Mouse (Mus musculus): ENCODE results near the gene Fus.
"Not testable (repeated sequence)": the region's sequence is repeated elsewhere in the genome, so short reads cannot be mapped to it uniquely, and the experiment has no call there.

Fus gene

DNA sequence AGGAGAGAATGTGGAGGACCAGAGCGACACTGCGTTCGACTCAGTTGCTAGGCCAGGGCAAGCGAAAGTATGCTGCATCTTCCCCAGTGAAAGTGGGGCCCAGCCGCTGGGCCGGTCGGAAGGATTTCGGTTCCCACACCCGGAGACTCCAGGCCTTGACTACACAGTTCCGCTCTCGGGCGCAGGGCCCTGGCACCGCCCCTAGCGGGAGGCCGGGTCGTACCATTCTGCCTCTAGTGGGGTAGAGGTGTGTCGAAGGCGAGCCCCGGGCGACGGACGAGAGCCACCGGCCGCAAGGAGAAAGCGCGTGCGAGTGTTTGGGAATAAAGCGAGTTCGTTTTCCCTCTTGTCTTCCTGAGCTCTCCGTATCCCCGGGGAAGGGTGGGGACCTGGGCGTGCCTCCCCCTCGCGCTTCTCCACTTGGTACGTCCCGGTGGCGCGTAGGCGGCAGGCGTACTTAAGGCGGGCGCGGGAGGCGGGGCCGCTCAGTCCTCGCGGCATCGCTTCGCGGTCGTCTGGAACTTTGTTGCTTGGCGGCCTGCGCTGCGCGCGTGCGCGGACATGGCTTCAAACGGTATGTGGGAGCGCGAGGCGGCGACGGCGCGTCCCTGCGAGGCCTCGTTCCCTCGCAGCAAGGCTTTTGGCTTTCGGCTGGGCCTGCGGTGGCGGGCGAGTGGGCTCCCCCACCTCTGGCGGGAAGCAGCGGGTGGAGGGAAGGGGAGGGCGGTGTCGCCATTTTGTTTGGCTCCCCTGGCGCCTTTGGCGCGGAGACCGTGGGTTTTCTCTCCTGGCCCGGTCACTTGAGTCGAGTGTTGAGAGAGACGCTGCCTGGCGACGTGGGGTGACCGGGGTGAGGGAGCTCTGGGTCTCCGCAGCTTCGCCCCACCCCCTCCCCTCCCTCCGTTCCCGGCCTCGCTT, at the start of gene Fus:
TSS of gene Fus (plus strand) at position 454 of the 918 bp plus-strand sequence.
- peak; percentile 98 to 99 for DNase-seq

GRCm38 (mm10) chr7:127918203-127918602, 49.1 kb upstream of the Fus start:
- peak in 1 of 2 experiments; percentile 70 for DNase-seq

DNA sequence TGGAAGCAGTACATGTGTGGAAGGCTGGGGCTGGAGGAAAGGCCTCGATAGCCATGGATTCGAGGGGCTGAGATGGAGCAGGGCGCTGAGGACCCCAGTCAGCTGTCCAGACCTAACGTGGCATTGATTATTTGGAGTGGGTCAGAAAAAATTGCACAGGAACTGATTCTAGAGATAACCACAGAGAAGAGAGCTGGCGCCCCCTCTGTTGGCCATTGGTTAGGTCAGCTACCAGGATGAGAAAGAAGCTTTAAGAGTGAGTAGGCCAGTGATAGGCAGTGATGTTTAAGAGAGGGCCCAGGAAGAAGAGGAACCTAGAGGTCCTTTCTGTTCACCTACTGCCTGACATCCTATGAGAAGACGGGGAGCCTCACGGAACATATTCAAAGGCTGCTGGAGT, 48.0 kb upstream of the Fus start:
- DNase-seq, result peak in 1 of 2 experiments; percentile 39

GRCm38 (mm10) chr7:127921516-127921915, 45.7 kb upstream of the Fus start:
- peak in 1 of 2 experiments; percentile 36 for DNase-seq

GRCm38 (mm10) chr7:127922451-127923275, 44.6 kb upstream of the Fus start:
- DNase-seq, result no peak

DNA sequence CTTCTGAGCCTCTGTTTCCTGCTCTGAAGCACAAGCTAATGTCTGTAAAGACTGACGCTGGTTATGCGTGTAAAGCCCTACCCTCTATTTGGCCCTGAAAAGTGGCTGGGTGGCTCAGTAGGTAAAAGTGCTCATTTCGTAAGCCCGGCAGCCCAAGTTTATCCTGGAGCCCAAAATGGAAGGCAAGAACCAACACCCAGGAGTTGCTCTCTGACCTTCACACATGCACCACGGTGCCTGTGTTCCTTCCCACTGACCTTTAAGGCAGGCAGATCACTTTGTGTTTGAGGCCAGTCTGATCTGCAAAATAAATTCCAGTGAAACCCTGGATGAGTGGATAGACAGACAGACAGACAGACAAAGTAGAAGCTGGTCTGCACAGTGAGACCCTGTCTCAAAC, 43.5 kb upstream of the Fus start:
- no peak for DNase-seq

GRCm38 (mm10) chr7:127925252-127925651, 42.0 kb upstream of the Fus start:
- no peak for DNase-seq

GRCm38 (mm10) chr7:127926066-127926465, 41.2 kb upstream of the Fus start:
- DNase-seq, result no peak

DNA sequence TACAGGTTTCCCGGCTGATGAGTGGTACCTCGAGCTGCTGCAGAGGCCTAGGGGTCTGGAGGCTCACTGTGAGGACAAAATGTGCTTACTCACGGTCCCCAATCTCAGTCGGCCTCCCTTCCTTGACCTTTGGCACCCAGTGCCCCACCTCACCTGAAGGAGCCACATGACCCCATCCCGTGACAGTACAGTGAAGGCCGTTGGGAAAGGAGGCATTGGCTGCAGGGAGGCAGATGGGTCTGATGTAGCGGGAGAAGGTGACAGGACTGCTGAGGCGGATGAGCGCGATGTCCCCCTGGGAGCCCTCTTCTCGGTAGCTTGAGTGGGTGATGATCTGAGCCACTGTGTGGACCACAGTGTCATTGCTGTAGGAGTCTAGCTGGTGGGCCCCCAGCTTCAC, 40.4 kb upstream of the Fus start:
- DNase-seq, result no peak

DNA sequence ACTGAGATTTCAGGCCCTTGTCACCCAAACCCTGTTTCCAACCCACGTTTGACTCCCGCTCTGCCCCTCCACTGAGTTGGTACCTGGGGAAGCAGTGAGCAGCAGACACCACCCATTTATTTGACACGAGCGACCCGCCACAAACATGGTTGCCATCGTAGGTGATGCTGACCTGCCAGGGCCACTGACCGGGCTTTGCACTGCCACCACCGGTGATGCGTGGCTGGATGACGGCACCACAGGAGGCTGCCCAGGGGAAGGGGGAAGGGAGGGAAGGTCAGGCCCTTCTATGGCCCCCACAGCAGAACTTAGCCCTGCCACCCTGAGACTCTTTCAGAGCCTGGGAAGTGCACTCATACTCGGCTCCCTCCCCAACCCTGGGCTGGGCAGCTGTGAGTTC, 39.5 kb upstream of the Fus start:
- DNase-seq, result no peak

GRCm38 (mm10) chr7:127928596-127928995, 38.7 kb upstream of the Fus start:
- DNase-seq, result peak; percentile 45 to 59

DNA sequence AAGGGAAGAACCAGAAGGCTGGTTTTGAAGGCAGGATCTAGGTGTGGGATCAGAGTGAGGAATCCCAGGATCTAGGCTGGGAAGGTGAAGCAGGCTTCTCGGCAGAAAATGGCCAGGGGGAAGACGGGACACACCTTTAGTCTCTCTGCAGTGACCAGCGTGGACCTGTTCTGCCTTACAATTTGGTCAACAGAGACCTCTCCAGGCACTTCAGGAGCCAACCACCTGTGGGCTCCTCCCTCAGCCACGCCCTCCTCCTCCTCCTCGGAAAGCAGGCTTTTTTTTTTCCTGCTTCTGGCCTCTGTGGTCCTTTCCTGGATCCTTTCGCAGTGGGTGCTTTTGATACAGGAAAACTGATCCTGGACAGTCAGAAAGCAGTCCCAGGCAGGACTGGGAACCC, 37.3 kb upstream of the Fus start, which contains the start of gene Prss8:
TSS of gene Prss8 (minus strand) at position 182 of the 400 bp plus-strand sequence.
- no peak for DNase-seq

GRCm38 (mm10) chr7:127930636-127931035, 36.6 kb upstream of the Fus start:
- no peak for DNase-seq

DNA sequence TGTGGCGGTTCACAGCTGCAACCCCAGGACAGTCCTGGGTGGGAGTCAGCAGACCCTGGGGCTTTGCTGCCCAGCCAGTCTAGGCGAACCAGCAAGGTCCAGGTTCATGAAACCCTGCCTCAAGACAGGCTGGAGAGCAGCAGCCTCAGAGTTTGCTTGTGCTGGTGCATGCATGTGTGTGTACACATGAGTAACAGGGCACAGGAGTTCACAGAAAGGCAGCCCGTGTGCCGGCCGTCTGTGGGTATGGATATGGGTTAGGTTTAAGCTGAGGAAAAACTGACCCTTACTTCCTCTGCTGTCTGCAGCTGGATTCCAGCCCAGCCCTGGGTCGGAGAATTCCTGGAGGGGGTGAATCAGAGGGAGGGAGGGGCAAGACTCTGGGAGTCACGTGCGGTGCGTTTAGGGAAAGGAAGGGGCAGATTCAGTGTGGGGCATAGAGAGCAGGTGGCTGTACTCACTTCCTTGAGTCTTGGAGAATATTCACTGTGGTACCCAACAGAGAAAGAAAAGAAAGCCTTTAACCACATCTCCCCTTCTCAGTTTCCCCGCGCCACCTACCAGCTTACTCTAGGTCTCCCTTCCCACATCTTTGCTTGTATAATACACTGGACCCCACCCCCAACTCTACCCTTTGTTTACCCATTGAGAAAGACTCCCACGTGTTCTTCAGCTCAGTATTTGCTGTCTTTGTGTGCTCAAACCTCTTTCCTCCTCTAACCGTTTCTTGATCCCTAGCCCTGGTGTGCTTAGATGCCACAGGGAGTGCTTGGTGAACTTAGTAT, 35.7 kb upstream of the Fus start:
- DNase-seq, result no peak

DNA sequence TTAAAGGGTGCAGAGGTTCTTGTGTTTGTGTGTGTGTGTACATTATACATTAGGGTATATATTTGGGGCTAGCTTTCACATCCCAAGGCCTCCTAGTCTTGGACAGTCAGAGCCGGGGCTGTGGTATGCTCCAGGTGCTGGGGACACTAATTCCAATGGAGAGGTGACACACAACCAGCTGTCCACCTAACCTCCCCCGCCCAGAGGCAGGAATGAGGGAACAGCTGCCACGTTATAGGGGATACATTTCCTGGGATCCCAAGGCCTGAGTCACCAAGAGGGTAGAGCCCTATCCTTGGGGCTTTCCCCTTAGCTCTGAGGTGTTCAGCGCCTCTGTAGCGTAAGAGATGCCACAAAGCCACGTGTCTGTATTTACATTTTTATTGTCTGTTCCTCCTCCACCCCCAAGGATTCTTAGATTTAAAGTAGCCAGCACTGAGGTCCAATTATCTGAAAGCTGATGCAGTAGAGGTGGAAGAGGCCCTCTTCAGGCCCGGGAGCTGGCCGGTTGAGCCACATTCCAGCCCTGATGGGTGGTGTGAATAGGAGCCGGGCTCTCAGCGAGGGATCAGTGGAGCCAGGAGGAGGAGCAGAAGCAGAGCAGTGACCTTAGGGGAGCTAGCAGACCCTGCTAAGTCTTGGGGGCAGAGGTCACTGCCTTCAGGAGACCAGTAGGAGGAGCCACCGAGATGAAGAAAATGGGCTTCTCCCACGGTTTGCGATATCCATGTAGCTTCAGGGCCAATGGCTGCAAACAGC, 34.8 kb upstream of the Fus start:
- no peak for DNase-seq

DNA sequence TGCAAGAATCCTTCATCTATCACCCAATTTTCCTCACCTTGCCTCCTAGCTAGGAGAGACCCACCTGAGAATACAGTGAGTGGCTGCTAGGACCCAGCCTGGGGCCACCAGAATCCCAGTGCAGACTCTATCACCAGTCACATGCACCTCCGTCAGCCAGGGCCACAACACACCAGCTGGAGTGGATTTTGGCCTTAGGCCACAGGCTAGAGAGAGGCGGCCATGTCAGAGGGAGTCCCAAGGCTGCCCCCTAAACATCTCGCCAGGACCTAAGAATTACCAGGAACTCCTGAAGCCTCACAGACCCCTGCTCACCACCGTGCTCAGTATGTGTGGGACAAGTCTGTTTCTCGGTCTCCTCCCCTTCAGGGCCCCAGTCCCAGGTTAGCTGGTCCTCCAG, 33.2 kb upstream of the Fus start:
- DNase-seq, result peak in 1 of 2 experiments; percentile 10

- DNase-seq, result peak; percentile 93 to 96
These were observed 32.1 kb upstream of the Fus start for GRCm38 (mm10) chr7:127935028-127935722.

DNA sequence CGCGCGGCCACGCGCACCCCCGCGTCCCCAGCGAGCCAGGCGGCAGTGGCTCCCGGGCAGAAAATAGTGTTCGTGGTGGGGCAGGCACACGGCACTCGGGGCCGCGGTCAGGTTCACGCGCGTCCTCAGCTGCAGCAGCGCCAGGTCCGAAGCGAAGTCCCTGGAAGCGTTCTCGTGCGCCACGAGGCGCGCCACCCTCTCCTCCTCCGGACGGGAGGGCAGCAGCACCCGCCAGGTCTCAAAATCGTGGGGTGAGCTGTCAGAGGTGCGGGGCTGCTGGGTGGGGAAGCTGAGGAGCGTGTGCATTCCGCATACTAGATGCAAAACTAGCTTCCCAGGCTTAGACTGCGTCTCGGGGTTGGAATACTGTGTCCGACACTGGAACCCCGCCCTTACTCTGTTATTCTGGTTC, 31.5 kb upstream of the Fus start:
- no peak for DNase-seq

DNA sequence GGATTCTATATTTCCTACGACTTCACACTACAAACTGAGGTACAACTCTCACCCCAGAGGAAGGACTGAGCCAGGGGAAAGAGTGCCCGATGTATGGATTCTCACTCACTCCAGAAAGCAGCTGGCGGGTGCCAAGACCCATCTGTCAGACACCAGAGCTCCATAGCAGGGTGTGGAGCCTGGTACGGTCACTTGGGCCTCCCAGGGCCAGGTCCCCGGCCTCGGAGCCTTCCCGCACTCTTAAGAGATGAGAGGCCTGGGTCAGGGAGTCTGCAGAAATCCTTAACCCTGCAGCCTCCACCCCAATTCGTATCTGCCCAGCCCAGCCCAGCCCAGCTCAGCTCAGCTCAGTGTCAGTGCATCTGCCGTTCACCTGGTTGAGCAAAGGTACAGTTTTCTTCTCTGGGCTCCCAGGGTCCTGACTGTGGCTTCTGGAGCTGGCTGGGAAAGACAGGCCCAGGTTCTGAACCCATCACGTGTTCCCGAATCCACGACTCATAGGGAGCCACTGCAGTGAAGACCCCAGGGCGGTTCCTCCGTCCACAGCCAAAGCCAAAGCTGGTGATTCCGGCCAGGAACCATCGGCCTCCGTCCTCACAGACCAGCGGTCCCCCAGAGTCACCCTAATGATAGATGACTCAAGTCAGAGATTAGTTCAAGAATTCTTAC, 30.9 kb upstream of the Fus start:
- DNase-seq, result peak; percentile 52 to 53

GRCm38 (mm10) chr7:127942097-127942496, 25.2 kb upstream of the Fus start:
- DNase-seq, result not testable (repeated sequence)

DNA sequence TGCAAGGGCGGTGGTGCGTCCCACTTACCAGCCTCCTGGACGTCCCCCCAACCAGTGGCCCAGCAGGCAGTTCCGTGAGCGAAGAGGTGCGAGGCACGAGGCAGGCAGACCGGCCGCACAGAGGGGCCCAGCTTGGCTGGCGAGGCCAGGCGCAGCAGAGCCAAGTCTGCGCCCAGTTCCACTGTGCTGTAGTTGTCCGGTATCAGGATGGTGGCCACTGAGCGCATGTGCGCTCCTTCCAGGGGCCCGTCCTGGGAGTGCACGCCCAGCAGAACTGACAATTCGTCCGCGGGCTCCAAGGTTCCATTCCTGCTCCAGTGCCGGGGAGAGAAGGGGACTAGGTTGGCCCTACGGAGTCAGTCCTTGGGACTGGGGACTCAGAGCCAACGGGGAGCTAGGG, 22.6 kb upstream of the Fus start:
- no peak for DNase-seq
